Mouse (Mus musculus): ENCODE measurements at regions not wholly inside any gene's neighbourhood (a gene's known extent, or its start where the extent isn't known, plus 50 kb on each side); places are given as distances from the start of the nearest gene placed in this dataset.

- peak in 1 of 2 experiments; percentile 4 for DNase-seq
Observed at GRCm38 (mm10) chr4:24154418-24154817, 341.8 kb upstream of the Mms22l start.

- DNase-seq: no peak
Observed at GRCm38 (mm10) chr4:24173750-24174149, 322.5 kb upstream of the Mms22l start.

- DNase-seq: no peak
Observed at GRCm38 (mm10) chr4:24213262-24214036, 282.8 kb upstream of the Mms22l start.

- no peak for DNase-seq
Observed at GRCm38 (mm10) chr4:24214037-24214362, 282.3 kb upstream of the Mms22l start.

- DNase-seq: no peak
Observed at GRCm38 (mm10) chr4:24218383-24218934, 277.8 kb upstream of the Mms22l start.

GRCm38 (mm10) chr4:24219074-24219497 lies 277.2 kb upstream of the Mms22l start:
- no peak for DNase-seq

GRCm38 (mm10) chr4:24219583-24219982 lies 276.7 kb upstream of the Mms22l start:
- DNase-seq: no peak

GRCm38 (mm10) chr4:24245124-24245523 lies 251.1 kb upstream of the Mms22l start:
- DNase-seq: no peak

GRCm38 (mm10) chr4:24248142-24249054 lies 247.9 kb upstream of the Mms22l start:
- DNase-seq: no peak

- no peak for DNase-seq
Observed at GRCm38 (mm10) chr4:24249243-24249970, 246.8 kb upstream of the Mms22l start.

- no peak for DNase-seq
Observed at GRCm38 (mm10) chr4:24278154-24278553, 218.1 kb upstream of the Mms22l start.
